Mouse (Mus musculus) cerebellum, adult 8-10 months (tissue): ENCODE data around the gene Enpp1.

Source experiments
- DNase-seq: peaks from one replicate; pipeline ENCODE4 v3.0.0; 2022

The Enpp1 gene

DNA sequence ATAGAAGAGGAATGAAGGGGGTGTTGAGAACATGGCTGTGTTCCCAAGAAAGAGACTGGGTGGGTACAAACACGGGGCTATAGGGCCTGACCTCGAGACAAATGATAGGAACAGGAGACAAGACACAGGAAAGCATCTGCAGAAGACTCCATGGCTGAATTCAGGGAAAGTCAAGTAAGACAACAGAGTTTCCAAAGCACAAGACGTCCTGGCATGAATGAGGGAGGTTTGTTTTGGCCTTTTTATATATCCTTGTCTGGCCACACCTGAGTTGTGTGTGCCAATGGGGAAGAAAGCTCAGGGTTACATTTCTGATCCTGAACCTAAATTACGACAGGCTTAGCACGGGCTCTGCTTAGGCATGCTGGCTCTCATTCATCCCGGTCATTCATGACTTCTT, 4.2 kb downstream of the Enpp1 start:
- no peak for DNase-seq

DNA sequence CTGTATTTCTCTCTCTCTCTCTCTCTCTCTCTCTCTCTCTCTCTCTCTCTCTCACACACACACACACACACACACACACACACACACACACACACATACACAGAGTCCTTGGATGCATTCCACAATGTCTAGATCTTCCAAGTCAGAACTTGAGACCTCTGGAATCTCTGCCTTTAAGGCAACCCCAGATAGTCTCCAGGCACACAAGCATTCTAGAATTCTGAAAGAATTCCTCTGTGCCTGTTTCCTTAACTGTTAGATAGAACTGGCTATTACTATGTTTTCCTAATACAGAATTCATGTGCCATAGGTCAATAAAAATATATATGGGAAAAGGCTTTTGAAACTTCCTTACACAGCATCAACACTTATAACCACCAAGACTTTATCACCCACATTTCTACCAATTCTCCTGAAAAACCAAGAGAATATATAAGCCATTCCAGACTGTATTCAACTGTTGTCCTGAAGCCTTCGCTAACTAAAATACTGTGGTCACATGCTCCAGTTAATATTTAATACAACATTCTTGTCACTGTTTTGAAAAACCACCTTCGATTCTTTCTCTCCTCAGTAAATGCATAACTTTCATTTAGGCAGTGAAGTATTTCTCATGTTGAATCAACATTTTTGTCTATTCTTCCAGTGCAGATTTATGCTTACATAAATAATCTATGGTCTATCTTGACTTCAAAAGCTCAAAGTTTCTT, 5.4 kb downstream of the Enpp1 start:
- no peak for DNase-seq

DNA sequence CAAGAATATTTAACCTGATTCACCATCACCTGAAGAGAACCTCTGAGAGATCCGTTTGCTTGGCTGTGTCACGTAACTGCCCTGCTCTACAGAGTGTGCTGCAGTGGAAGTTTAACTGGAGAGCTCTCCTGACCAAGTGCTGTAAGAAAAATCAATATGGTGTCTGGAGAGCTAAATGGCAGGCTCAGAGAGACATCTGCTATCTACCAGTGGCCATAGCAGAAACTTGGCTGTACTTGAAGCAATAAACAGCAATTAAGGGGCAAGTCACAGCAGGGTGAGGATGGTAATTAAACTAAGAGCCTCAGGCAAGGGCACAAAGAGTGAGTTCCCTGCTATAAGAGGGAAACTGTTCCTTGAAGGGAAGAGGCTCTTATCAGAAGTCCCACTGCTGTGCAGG, 9.3 kb downstream of the Enpp1 start:
- DNase-seq, result no peak

DNA sequence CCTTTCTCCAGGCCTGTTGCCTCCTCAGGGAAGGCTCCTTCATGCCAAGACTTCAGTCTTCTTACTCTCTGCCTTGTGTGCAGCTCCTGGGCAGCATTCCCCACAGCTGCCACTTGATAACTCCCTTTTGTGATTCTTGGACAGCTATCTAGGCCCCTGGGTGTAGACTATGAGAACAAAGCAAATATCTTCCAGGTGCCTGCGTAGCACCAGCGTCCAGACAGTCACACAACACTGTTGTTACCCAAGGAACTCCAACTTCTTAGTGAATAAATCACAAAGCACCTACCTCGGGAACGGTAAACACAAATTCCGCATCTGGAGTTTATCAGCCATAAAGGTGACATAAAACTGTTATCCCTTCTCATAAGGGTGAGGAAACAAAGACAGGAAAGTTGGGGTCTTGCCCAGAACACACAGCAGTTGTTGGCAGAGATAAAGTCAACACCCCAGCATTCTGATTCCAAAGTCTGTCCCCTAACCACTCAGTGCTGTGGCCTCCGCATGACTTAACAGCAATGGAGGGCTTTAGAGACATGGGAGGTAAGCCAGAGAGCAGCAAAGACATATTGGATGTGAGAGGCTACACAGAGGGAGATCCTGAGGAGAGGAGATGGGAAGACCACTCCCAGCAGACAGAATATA, 13.7 kb downstream of the Enpp1 start:
- DNase-seq, result no peak

DNA sequence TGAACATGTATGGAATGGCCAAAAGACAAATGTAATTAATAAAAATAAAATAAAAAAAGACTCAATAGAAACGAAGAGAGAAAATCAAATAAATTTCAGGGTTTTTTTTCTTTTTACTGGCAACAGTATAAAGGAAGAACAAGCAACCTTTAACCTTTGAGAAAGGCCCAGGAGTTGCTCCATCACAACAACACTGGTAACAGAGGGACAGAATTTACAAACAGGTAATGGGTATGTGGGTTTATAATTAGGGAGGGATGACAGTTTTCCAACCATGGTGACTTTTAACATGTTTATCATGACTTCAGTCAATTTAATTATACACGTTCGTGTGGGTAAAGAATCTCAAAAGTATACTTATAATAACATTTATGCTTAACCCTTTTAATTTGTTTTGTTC, 15.2 kb downstream of the Enpp1 start:
- DNase-seq, result no peak

DNA sequence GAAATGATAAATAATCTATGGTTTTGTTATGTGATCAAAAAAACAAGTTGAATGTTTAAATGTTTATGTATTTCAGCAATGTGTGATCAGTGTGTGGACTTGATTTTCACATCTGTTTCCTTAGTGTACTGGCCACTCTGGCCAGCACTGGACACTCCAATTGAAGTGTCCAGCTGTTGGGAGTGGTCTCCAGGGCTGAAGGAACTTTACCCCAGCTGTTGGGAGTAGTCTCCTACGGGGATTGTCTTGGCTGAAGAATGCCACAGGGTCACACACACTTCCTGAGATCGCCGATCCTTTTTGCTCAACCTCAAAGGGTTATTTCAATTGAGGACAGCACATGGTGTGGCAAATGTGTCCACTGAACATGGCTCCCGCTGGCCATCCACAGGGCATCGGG, 16.2 kb downstream of the Enpp1 start:
- no peak for DNase-seq

DNA sequence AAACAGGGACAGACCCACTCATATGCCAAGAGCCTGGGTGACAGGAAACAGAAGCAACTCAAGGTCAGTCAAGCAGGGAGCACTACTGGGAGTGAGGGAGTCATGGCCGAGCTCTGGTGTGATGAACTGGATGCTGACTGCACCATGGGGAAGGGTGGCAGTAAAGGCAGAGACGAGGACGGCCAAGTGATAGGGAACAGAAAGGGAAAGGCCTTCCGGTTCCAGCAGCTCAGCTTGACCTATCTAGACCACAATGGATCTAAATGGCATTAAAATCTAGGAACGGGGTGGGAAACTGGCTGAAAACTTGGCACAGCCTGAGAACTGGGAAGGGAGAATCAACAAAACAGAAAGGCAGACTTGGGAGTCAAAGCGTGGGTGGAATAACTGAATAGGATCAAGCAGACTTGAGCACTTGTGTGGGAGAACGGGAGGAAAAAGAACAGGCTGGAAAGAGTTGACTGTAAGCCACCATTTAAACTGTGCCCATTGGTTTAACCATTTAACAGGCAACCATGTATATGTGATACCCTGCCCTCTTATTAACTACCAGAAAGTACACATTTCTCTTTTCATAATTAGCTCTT, 29.3 kb downstream of the Enpp1 start:
- no peak for DNase-seq

DNA sequence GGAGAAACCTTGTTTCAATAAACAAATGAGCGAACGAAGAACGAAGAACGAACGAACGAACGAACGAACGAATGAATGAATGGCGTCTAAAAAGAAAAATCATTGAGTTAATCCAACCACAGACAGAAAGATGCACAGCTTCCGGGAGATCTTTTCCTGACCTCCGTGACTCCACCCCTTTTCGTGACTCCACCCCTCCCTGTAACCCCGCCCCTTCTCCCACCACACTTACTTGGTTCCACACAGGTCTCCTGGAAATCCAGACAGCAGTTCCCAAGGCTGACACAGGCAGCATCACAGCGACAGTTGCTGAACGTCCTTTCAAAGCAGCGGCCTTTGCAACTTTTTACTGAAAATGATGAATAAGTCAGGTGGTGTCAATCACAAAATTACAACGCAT, 34.3 kb downstream of the Enpp1 start:
- no peak for DNase-seq

DNA sequence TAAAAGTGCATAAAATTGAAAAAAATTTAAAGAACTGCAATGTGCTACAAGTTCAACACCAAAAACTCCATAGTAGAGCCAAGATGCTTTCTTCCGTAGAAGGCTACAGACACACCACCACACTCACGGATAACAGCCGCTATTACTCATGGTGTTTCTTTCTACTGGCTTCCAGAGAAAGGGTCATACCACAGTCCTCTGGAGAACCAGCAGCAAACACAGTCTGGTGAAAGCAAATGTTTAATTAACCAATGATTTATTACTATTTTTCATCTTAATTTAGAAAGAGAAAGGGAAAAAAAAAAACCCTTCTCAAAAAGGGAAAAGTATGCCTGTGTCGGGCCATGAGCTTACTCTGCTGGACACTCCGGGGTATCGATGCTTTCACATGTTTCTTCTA, 37.7 kb downstream of the Enpp1 start:
- DNase-seq, result no peak

DNA sequence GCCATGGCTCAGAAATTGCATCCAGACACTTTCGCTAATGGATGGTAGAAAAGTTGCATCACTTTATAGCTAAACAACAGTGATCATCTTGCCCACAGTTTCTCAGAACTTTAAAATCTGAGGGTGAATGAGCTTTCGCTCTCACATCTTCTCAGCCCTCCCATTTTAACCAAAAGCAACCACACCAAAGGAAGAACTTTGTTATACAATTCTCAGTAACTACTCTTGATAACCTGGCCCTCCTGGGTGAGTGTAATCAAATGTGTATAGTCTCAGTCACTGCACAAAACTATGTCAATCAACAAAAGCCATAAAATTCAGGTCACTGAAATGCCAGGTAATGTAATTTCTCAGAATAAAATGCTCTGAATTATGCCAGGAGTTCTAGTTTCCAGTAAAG, 39.0 kb downstream of the Enpp1 start:
- DNase-seq, result no peak

DNA sequence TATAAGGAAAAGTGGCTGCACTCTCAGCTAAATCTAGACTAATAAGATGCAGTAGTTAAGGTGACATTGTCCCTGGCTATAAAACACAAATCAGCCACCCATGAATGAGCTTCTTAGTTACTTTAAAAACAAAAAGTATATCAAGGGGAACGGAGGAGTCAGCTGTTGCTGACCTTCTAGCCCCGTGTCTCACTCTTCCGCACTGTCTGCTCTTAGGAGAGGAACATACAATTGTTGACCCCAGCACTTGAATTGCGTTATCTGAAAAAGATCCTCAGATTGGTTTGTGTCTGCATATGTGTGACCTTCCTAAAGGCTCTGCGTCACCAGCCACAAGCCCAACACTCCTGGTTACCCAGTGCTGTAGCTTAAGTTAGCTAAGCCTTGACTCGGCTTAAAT, 41.4 kb downstream of the Enpp1 start:
- no peak for DNase-seq

DNA sequence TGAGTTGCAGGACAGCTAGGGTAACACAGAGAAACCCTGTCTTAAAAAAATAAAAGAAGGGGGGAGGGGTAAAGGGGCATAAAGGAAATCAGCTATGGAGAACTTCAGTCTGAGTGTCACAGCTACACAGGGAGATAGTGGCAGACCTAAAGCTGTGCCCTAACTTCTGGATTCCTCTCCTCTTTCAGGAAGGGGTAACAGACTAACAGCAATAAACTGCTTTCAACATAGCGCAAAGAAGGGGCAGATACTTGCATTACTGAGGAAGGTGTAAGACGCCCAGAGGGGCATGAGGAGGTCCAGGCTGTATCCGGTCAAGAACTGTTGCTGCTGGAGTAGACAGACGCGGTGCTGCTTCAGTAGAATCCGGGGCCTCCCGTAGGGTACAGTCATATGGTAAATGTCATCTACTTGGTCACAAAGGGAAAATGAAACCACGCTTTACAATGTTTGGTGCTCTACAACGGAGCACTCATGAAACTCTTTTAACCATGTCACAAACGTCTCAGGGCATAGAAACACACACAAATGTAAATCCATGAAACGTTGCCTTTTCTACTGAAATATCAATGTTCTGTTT, 60.9 kb downstream of the Enpp1 start:
- DNase-seq, result no peak

DNA sequence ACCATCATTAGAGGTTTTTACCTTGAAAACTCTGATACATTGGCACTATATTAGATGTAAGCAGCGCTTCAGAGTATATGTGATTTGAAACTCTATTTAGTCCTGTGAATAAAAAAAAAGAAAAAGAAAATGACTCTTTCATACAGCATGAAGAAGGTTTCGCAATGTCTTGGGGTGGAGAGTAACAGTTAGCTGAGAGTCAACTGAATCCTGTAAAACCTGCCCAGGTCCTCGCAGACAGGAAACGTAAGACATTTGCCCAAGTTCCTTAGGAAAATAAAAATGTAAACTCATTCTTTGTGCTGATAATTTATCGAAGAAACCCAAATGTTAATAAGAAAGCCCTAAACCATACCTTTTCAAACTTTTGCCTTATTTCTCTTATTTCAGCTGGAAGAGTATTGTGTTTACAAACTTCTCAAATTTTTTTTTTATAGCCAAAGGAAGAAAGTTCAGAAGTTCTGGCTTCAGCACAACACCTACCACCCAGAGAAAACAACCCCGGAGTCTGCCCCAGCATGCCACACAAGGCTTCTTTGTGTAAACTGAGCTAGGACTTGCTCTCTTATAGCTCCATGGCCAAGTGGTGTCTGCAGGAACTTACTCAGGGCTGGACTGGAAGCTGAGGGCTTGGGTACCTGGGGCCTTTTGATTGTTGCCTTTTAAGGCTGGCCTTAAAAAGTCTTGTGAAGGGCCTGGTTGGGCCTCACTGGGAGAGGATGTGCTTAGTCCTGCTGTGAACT, 63.8 kb downstream of the Enpp1 start:
- DNase-seq, result no peak

DNA sequence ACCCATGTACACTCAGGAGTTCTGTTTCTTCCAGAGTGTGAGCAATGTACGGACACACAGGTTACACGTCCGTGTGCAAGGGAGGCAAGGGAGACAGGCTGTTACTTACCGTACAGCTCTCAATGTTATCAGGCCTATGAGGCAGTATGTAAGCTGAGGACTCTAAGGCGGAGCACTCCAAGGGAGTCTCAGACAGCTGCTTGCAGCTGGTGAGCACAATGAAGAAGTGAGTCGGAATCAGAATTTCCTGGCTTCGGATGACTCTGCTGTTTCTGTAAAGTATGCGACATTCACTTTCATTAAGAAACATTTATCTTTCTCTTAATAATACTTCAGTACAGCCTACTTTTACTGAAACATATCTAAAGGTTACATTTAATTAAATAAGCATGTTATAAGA, 66.8 kb downstream of the Enpp1 start:
- DNase-seq, result no peak

DNA sequence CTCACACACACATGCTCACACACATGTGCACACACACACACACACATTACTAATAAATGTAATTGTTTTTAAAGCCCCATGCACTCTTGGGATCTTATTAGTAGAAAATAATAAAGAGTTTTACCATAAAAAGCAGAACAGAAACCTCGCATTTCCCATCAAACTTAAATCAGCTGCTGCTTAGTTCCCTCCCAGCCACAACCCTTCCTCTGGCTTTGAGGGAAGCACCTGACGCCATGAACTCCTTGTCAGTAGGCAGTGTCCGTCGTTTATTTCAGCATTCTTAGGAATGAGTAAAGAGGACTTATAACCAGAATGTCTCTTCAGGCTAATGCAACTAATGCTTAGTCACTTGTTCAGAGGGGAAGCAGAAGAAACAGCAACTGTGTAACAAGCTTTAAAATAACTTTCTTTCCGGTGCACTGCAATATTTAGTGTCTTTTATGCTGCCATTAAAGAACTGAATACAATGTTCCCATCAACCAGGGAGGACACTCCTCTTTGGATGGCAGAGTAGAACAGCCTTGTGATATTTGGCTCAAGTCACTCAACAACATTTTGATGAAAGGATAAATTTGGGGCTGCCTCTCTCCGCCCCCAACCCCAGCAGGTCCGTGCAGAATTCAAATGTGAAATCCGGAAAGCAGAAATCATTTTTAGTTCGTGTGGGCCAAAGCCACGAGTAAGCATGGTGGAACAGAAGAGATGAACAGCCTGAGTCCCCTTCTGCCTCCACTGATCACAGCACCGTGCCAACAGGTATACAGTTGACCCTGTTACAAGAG, 69.0 kb downstream of the Enpp1 start:
- DNase-seq, result no peak

DNA sequence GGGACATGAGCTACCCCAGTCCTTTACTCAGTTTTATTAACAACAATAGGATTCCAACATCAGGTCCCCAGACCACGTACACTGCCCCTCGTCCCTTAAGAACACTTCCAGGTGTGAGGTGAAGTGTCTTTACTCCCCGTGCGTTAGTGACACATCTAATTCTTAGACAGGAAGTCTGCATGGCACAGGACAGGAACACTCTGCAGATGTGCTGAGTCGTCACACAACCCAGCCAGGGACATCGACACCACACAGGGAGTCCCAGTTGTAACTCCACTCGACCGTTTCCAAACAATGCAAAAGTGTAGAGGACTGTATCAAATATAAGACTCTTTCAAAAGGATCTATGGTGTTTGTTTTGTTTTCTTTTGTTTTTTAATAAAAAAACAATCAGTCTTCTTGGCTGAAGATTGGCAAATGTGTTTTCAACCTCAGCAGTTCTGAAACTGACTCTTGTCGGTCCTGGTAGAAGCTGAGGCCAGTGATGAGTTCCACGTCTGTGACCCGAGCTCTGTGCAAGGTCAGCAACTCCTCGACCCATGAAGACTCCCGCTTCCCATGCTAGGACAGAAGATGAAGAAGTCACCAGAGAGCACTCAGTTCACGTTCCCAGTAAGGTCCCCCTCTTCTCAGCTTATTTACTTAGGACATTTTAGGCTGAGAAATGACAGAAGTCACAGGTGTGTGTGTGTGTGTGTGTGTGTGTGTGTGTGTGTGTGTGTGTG, 70.4 kb downstream of the Enpp1 start:
- no peak for DNase-seq

DNA sequence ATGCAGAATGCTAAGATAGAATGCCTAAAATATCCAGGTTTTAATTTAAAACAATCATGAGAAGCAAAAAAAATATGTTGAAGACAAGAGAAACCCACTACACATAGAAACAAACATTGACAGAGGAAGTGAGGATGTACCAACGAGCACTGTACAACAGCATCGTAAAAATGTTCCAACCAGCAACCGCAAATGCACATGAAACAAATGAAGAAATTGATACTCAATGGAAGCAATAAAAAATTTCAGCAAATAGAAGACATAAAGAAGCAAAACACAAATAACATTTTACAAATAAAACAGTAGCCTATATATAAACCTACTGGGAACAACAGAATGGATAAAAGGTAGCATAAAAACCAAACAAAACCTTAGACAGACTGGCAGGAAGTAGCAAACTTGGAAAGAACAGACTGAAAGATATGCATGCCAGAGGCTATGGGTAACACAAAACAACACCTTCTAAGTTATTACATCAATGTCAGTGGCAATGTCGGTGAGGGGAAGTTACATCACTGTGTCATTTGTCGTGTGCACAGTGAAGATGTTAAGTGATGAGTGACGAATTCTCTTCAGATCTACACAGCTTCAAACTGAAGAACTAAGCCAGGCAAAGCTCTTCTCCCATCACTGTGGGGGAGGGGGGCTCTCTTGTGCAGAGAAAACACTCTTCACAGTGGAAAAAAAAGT, 71.6 kb downstream of the Enpp1 start:
- no peak for DNase-seq

DNA sequence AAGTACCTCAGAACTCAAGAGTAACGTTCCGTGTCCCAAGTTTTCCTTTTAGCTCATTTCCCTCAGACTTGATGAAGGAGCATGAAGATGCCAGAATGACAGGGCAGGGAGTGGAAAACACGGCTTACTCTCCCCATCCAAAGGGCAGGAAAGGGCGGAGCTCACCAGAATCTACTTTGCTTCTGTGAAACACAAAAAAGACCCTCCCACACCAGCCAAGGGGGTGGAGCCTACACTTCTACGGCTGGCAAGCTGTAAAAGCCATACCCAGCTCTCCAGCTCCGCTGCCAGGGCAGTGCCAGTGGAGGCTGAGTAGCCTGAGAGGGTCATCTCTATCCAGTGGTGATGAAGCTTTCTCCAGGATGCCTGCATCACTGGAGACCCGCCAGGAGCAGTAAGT, 72.4 kb downstream of the Enpp1 start:
- DNase-seq, result no peak

DNA sequence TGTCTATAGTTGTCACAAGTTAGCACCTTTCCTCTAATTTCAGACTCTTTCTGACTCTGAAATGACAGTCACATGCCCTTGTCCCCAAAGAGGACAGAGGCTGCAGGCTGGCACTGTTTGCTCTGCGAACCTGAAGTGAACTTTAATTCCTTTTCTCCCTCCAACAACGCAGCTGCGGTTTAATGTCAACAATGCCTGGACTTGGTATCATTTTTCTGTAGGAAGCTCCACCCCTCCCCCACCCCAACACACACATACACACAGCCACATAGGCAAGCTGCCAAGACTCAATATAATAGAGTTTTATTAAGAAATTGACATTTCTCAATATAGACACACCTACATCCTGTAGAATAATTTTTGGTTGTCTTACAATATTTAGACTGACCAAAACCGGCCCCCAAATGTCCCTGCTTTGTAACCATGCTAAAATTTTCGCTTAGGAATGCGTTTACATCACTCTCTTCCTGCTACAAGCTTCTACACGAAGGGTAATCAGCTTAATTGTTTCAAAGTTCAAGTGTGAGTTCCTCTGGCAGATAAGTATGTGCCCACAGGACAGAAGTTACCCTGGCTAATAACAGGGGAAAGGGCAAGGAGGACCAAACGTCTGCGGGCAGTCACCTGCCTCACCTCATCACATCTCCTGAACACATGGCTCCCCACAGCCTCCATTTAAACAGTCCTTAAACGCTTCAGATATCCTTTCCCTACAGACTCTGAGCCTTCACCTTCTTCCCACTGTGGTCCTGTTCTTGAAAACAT, 73.5 kb downstream of the Enpp1 start:
- no peak for DNase-seq

DNA sequence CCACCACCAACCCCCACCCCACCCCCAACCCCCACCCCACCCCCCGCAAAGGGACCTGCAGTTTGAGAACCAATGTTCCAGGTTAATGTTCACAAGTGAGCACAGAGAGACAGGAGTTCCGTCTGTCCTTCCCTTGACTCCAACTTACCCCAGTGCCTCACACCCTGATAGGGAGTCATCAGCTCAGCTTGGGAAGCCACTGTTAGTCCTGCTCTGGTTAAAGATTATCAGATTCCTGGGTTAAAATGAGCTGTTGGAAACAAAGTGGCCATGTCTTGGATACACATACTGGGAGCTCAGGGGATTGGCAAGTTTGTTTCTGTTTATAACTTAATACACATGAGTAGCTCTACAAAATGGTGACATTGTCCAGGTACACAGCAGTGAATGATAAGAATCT, 75.0 kb downstream of the Enpp1 start:
- no peak for DNase-seq

DNA sequence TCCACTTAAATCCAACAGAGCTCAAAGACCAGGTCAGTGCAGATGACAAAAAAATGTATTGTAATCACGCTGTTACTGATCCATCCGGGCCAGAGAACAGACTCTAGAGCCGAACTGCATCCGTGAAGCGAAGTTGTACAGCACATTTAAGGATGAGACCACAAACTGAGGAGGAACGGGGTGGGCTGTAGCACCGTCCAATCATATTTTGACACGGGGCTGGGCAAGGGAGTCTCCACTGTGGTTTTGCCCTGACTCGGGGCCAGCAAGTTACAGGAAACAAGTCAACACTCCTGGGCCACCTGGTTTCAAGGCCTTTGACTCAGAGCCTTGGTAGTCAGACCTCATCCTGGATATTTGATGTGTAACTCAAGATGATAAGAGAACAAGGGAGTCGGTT, 76.1 kb downstream of the Enpp1 start:
- no peak for DNase-seq
